Mouse (Mus musculus): Measurements from ENCODE around the gene Ikzf1. TPM values are rescaled to one million over a fixed set of nuclear protein-coding genes. Genes with fewer than 3 reads are reported as not detected.

Ikzf1 gene
- polyA plus RNA-seq, 1 experiment from 2014 or later, result 1.9 TPM

GRCm38 (mm10) chr11:11751091-11751490 lies 66.3 kb downstream of the Ikzf1 start:
- Histone ChIP-seq H3K4me3 (ENCODE audit: low read depth, low read length) (no peak overlapping the region), H3K4me1 (ENCODE audit: control insufficient read depth, insufficient read depth, low read length) (no peaks in the 10 kb centered on the region), H3K9me3 (ENCODE audit: control insufficient read depth, low read length) (no peaks in the 10 kb centered on the region), H3K4me2 (ENCODE audit: low read depth, severe bottlenecking) (no peak overlapping the region), H3K27ac (replicated peaks; ENCODE audit: low read depth, low read length) (no peak overlapping the region), H3K27me3 (ENCODE audit: control insufficient read depth, insufficient read depth, low read length) (no peaks in the 10 kb centered on the region), H3K9ac (ENCODE audit: low read length) (no peak overlapping the region), H3K36me3 (ENCODE audit: control insufficient read depth, insufficient read depth, low read length) (no peaks in the 10 kb centered on the region)
- ATAC-seq (ENCODE audit: insufficient number of reproducible peaks, low FRiP score, low TSS enrichment, low read depth) (no peak), DNase-seq (ENCODE audit: low spot score) (no peak)
- 88% methylated on average over 5 of the region's 5 CpGs for WGBS

- Histone ChIP-seq H3K4me3 (ENCODE audit: low read depth, low read length) (no peak overlapping the region), H3K4me1 (ENCODE audit: control insufficient read depth, insufficient read depth, low read length) (no peaks in the 10 kb centered on the region), H3K27ac (replicated peaks; ENCODE audit: low read depth, low read length) (no peak overlapping the region), H3K9me3 (ENCODE audit: control insufficient read depth, low read length) (no peaks in the 10 kb centered on the region), H3K9ac (ENCODE audit: low read length) (no peak overlapping the region), H3K4me2 (ENCODE audit: low read depth, severe bottlenecking) (no peak overlapping the region), H3K36me3 (ENCODE audit: control insufficient read depth, insufficient read depth, low read length) (no peaks in the 10 kb centered on the region), H3K27me3 (ENCODE audit: control insufficient read depth, insufficient read depth, low read length) (no peaks in the 10 kb centered on the region)
- 75% methylated on average over 5 of the region's 5 CpGs for WGBS
- no peak for ATAC-seq (ENCODE audit: insufficient number of reproducible peaks, low FRiP score, low TSS enrichment, low read depth)
- no peak for DNase-seq (ENCODE audit: low spot score)
Measured at GRCm38 (mm10) chr11:11752859-11753258, 68.1 kb downstream of the Ikzf1 start.

- ATAC-seq (ENCODE audit: insufficient number of reproducible peaks, low FRiP score, low TSS enrichment, low read depth) (no peak), DNase-seq (ENCODE audit: low spot score) (no peak)
- Histone ChIP-seq H3K4me3 (ENCODE audit: low read depth, low read length) (no peak overlapping the region), H3K36me3 (ENCODE audit: control insufficient read depth, insufficient read depth, low read length) (no peaks in the 10 kb centered on the region), H3K9me3 (ENCODE audit: control insufficient read depth, low read length) (no peaks in the 10 kb centered on the region), H3K27me3 (ENCODE audit: control insufficient read depth, insufficient read depth, low read length) (no peaks in the 10 kb centered on the region), H3K27ac (replicated peaks; ENCODE audit: low read depth, low read length) (no peak overlapping the region), H3K4me2 (ENCODE audit: low read depth, severe bottlenecking) (no peak overlapping the region), H3K9ac (ENCODE audit: low read length) (no peak overlapping the region), H3K4me1 (ENCODE audit: control insufficient read depth, insufficient read depth, low read length) (no peaks in the 10 kb centered on the region)
- 73% methylated on average over 6 of the region's 6 CpGs for WGBS
Measured at GRCm38 (mm10) chr11:11758121-11758520, 73.3 kb downstream of the Ikzf1 start.

- no peak overlapping the region for H3K4me3 ChIP-seq (ENCODE audit: low read depth, low read length)
- no peak overlapping the region for H3K9ac ChIP-seq (ENCODE audit: low read length)
- WGBS, result 91% methylated on average over 1 of the region's 1 CpGs
- H3K27ac ChIP-seq (replicated peaks; ENCODE audit: low read depth, low read length), result no peak overlapping the region
- no peaks in the 10 kb centered on the region for H3K27me3 ChIP-seq (ENCODE audit: control insufficient read depth, insufficient read depth, low read length)
- H3K4me2 ChIP-seq (ENCODE audit: low read depth, severe bottlenecking), result no peak overlapping the region
- no peaks in the 10 kb centered on the region for H3K36me3 ChIP-seq (ENCODE audit: control insufficient read depth, insufficient read depth, low read length)
- DNase-seq (ENCODE audit: low spot score) (no peak), ATAC-seq (ENCODE audit: insufficient number of reproducible peaks, low FRiP score, low TSS enrichment, low read depth) (no peak)
- H3K4me1 ChIP-seq (ENCODE audit: control insufficient read depth, insufficient read depth, low read length), result no peaks in the 10 kb centered on the region
- H3K9me3 ChIP-seq (ENCODE audit: control insufficient read depth, low read length), result no peaks in the 10 kb centered on the region
Measured at GRCm38 (mm10) chr11:11758883-11759282, 74.1 kb downstream of the Ikzf1 start.

- DNase-seq (ENCODE audit: low spot score) (no peak), ATAC-seq (ENCODE audit: insufficient number of reproducible peaks, low FRiP score, low TSS enrichment, low read depth) (no peak)
- Histone ChIP-seq H3K4me3 (ENCODE audit: low read depth, low read length) (no peak overlapping the region), H3K27me3 (ENCODE audit: control insufficient read depth, insufficient read depth, low read length) (no peaks in the 10 kb centered on the region), H3K36me3 (ENCODE audit: control insufficient read depth, insufficient read depth, low read length) (no peaks in the 10 kb centered on the region), H3K27ac (replicated peaks; ENCODE audit: low read depth, low read length) (no peak overlapping the region), H3K4me1 (ENCODE audit: control insufficient read depth, insufficient read depth, low read length) (no peaks in the 10 kb centered on the region), H3K4me2 (ENCODE audit: low read depth, severe bottlenecking) (no peak overlapping the region), H3K9me3 (ENCODE audit: control insufficient read depth, low read length) (no peaks in the 10 kb centered on the region), H3K9ac (ENCODE audit: low read length) (no peak overlapping the region)
- 80% methylated on average over 4 of the region's 4 CpGs for WGBS
Measured at GRCm38 (mm10) chr11:11763211-11763666, 78.4 kb downstream of the Ikzf1 start.

GRCm38 (mm10) chr11:11765414-11765813 lies 80.6 kb downstream of the Ikzf1 start:
- 87% methylated on average over 1 of the region's 1 CpGs for WGBS

GRCm38 (mm10) chr11:11766105-11766504 lies 81.3 kb downstream of the Ikzf1 start:
- no peak for ATAC-seq (ENCODE audit: insufficient number of reproducible peaks, low FRiP score, low TSS enrichment, low read depth)
- H3K9me3 ChIP-seq (ENCODE audit: control insufficient read depth, low read length), result no peaks in the 10 kb centered on the region
- no peak for DNase-seq (ENCODE audit: low spot score)
- WGBS, result 91% methylated on average over 1 of the region's 1 CpGs
- no peak overlapping the region for H3K9ac ChIP-seq (ENCODE audit: low read length)
- no peak overlapping the region for H3K27ac ChIP-seq (replicated peaks; ENCODE audit: low read depth, low read length)
- H3K4me3 ChIP-seq (ENCODE audit: low read depth, low read length), result no peak overlapping the region
- H3K4me1 ChIP-seq (ENCODE audit: control insufficient read depth, insufficient read depth, low read length), result no peaks in the 10 kb centered on the region
- no peak overlapping the region for H3K4me2 ChIP-seq (ENCODE audit: low read depth, severe bottlenecking)
- no peaks in the 10 kb centered on the region for H3K36me3 ChIP-seq (ENCODE audit: control insufficient read depth, insufficient read depth, low read length)
- H3K27me3 ChIP-seq (ENCODE audit: control insufficient read depth, insufficient read depth, low read length), result no peaks in the 10 kb centered on the region

More at GRCm38 (mm10) chr11:11765414-11765813, 80.6 kb downstream of the Ikzf1 start:
- Histone ChIP-seq H3K36me3 (ENCODE audit: control insufficient read depth, insufficient read depth, low read length) (no peaks in the 10 kb centered on the region), H3K9me3 (ENCODE audit: control insufficient read depth, low read length) (no peaks in the 10 kb centered on the region), H3K4me2 (ENCODE audit: low read depth, severe bottlenecking) (no peak overlapping the region), H3K4me1 (ENCODE audit: control insufficient read depth, insufficient read depth, low read length) (no peaks in the 10 kb centered on the region), H3K27ac (replicated peaks; ENCODE audit: low read depth, low read length) (no peak overlapping the region), H3K27me3 (ENCODE audit: control insufficient read depth, insufficient read depth, low read length) (no peaks in the 10 kb centered on the region), H3K9ac (ENCODE audit: low read length) (no peak overlapping the region), H3K4me3 (ENCODE audit: low read depth, low read length) (no peak overlapping the region)
- DNase-seq (ENCODE audit: low spot score) (no peak), ATAC-seq (ENCODE audit: insufficient number of reproducible peaks, low FRiP score, low TSS enrichment, low read depth) (no peak)

- DNase-seq (ENCODE audit: low spot score), result no peak
- Histone ChIP-seq H3K4me1 (ENCODE audit: control insufficient read depth, insufficient read depth, low read length) (no peaks in the 10 kb centered on the region), H3K4me3 (ENCODE audit: low read depth, low read length) (no peak overlapping the region), H3K27ac (replicated peaks; ENCODE audit: low read depth, low read length) (no peak overlapping the region), H3K36me3 (ENCODE audit: control insufficient read depth, insufficient read depth, low read length) (no peaks in the 10 kb centered on the region), H3K4me2 (ENCODE audit: low read depth, severe bottlenecking) (no peak overlapping the region), H3K9ac (ENCODE audit: low read length) (no peak overlapping the region), H3K9me3 (ENCODE audit: control insufficient read depth, low read length) (no peaks in the 10 kb centered on the region), H3K27me3 (ENCODE audit: control insufficient read depth, insufficient read depth, low read length) (no peaks in the 10 kb centered on the region)
- no peak for ATAC-seq (ENCODE audit: insufficient number of reproducible peaks, low FRiP score, low TSS enrichment, low read depth)
Measured at GRCm38 (mm10) chr11:11766736-11767135, 81.9 kb downstream of the Ikzf1 start.

GRCm38 (mm10) chr11:11768057-11768456 lies 83.3 kb downstream of the Ikzf1 start:
- no peaks in the 10 kb centered on the region for H3K27me3 ChIP-seq (ENCODE audit: control insufficient read depth, insufficient read depth, low read length)
- no peaks in the 10 kb centered on the region for H3K4me1 ChIP-seq (ENCODE audit: control insufficient read depth, insufficient read depth, low read length)
- DNase-seq (ENCODE audit: low spot score) (no peak), ATAC-seq (ENCODE audit: insufficient number of reproducible peaks, low FRiP score, low TSS enrichment, low read depth) (no peak)
- no peaks in the 10 kb centered on the region for H3K36me3 ChIP-seq (ENCODE audit: control insufficient read depth, insufficient read depth, low read length)
- no peak overlapping the region for H3K27ac ChIP-seq (replicated peaks; ENCODE audit: low read depth, low read length)
- H3K9ac ChIP-seq (ENCODE audit: low read length), result no peak overlapping the region
- WGBS, result 89% methylated on average over 2 of the region's 2 CpGs
- H3K9me3 ChIP-seq (ENCODE audit: control insufficient read depth, low read length), result no peaks in the 10 kb centered on the region
- H3K4me3 ChIP-seq (ENCODE audit: low read depth, low read length), result no peak overlapping the region
- no peak overlapping the region for H3K4me2 ChIP-seq (ENCODE audit: low read depth, severe bottlenecking)
